Mouse (Mus musculus): ENCODE measurements around the gene Macf1. TPM values are rescaled to one million over a fixed set of nuclear protein-coding genes. Genes with fewer than 3 reads are reported as not detected.
"Not testable (repeated sequence)": the region's sequence is repeated elsewhere in the genome, so short reads cannot be mapped to it uniquely, and the experiment has no call there.

Gene Macf1
- polyA plus RNA-seq, 1 experiment from 2014 or later = 57.3 TPM

- not testable (repeated sequence) for H3K4me3 ChIP-seq; H3K27me3 ChIP-seq; H3K9ac ChIP-seq; H3K36me3 ChIP-seq; H3K27ac ChIP-seq; H3K4me2 ChIP-seq (replicated peaks); H3K4me1 ChIP-seq; H3K9me3 ChIP-seq; ATAC-seq (ENCODE audit: insufficient number of reproducible peaks, insufficient read depth, low FRiP score, low TSS enrichment)
- 95% methylated on average over 5 of the region's 6 CpGs for WGBS
These were observed 52.0 kb downstream of the Macf1 start for GRCm38 (mm10) chr4:123632116-123632515.

DNA sequence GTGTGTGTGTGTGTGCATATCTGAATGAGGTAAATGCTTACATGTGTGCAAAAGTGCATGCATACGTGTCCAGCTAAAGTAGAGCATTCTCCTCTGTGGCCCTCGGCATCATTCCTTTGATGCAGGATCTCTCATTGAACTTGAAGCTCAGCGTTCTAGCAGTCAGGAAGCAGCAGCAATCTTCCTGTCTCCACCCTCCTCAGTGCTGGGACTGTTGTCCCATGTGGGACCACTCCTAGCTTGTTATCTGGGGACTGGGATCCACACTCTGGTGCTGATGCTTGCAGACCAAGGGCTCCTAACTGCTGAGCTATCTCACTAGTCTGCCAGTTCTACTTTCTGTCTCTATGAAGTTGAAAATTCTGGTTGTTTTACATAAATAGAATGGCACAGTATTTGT lies 52.5 kb downstream of the Macf1 start:
- Histone ChIP-seq H3K4me1 (0 out of 2 replicates have a peak, but pooled peaks cover 2% of the 10 kb centered on the region), H3K27me3 (no peaks in the 10 kb centered on the region), H3K4me3 (no peak overlapping the region), H3K9ac (no peak overlapping the region), H3K27ac (no peak overlapping the region), H3K4me2 (replicated peaks) (no peak overlapping the region), H3K36me3 (no peaks in the 10 kb centered on the region), H3K9me3 (no peaks in the 10 kb centered on the region)
- no peak for ATAC-seq (ENCODE audit: insufficient number of reproducible peaks, insufficient read depth, low FRiP score, low TSS enrichment)
- 74% methylated on average over 3 of the region's 3 CpGs for WGBS

- no peak overlapping the region for H3K9ac ChIP-seq
- no peaks in the 10 kb centered on the region for H3K9me3 ChIP-seq
- 76% methylated on average over 5 of the region's 5 CpGs for whole genome bisulfite sequencing
- H3K4me3 ChIP-seq = no peak overlapping the region
- H3K27me3 ChIP-seq = no peaks in the 10 kb centered on the region
- ATAC-seq (ENCODE audit: insufficient number of reproducible peaks, insufficient read depth, low FRiP score, low TSS enrichment) = no peak
- H3K27ac ChIP-seq = no peak overlapping the region
- H3K4me1 ChIP-seq = peaks cover 6% of the 10 kb centered on the region; the same call in 1 of the 2 replicates
- H3K4me2 ChIP-seq (replicated peaks) = no peak overlapping the region
- no peaks in the 10 kb centered on the region for H3K36me3 ChIP-seq
These were observed 56.5 kb downstream of the Macf1 start for GRCm38 (mm10) chr4:123627683-123628082.

- Histone ChIP-seq H3K4me1 (peaks cover 6% of the 10 kb centered on the region; the same call in 1 of the 2 replicates), H3K36me3 (no peaks in the 10 kb centered on the region), H3K27me3 (no peaks in the 10 kb centered on the region), H3K4me2 (replicated peaks) (no peak overlapping the region), H3K9ac (no peak overlapping the region), H3K4me3 (no peak overlapping the region), H3K27ac (no peak overlapping the region), H3K9me3 (no peaks in the 10 kb centered on the region)
- WGBS = 77% methylated on average over 6 of the region's 6 CpGs
- no peak for ATAC-seq (ENCODE audit: insufficient number of reproducible peaks, insufficient read depth, low FRiP score, low TSS enrichment)
These were observed 58.7 kb downstream of the Macf1 start for GRCm38 (mm10) chr4:123625332-123626072.

DNA sequence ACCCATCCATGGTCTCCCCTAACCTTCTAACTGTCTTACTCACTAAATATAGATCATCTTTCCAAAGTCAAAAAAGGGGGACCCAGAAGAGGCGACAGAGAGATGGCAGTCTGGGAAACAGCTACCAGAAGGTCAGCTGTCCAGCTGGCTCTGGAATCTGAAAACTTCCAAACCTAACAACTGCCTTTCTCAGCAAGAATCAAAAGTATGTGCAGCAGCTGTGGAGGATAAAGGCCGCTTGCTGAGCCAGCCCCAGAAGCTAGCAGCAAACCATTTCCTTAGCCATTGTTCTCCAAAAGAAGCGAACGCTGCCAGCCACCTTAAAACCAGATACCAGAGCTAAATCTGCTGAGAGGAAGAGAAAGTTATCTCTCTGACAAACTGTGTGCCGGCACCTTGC lies 59.7 kb downstream of the Macf1 start:
- no peak overlapping the region for H3K9ac ChIP-seq
- no peaks in the 10 kb centered on the region for H3K27me3 ChIP-seq
- no peak overlapping the region for H3K4me3 ChIP-seq
- ATAC-seq (ENCODE audit: insufficient number of reproducible peaks, insufficient read depth, low FRiP score, low TSS enrichment) = no peak
- H3K36me3 ChIP-seq = no peaks in the 10 kb centered on the region
- H3K27ac ChIP-seq = 0 out of 2 replicates have a peak overlapping the region, but pooled peaks have one; percentile 12
- peaks cover 6% of the 10 kb centered on the region; the same call in 1 of the 2 replicates for H3K4me1 ChIP-seq
- H3K4me2 ChIP-seq (replicated peaks) = no peak overlapping the region
- WGBS = 21% methylated on average over 5 of the region's 5 CpGs
- H3K9me3 ChIP-seq = no peaks in the 10 kb centered on the region

DNA sequence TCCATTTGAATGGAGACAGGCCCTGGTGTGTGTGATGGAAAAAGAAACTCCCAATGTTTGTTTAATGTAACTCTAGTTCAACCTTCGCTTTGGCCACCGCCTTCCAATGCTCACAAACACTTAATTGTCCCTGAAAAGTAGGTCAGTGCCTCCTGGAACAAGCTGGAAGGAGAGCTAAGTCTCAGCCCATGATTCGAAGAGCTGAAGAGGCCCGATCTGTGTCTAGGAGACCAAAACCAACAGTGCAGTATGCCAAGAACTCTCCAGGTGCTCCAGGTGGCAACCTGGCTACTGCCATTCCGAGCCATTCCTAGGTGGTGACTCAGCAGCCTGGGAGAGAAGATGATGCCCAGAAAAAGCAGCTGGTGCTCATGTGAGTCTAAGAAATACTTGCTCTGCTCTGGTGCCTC lies 60.4 kb downstream of the Macf1 start:
- H3K27me3 ChIP-seq = no peaks in the 10 kb centered on the region
- 79% methylated on average over 5 of the region's 5 CpGs for WGBS
- no peaks in the 10 kb centered on the region for H3K36me3 ChIP-seq
- no peak for ATAC-seq (ENCODE audit: insufficient number of reproducible peaks, insufficient read depth, low FRiP score, low TSS enrichment)
- no peak overlapping the region for H3K4me3 ChIP-seq
- no peak overlapping the region for H3K4me2 ChIP-seq (replicated peaks)
- peaks cover 6% of the 10 kb centered on the region; the same call in 1 of the 2 replicates for H3K4me1 ChIP-seq
- no peak overlapping the region for H3K9ac ChIP-seq
- no peak overlapping the region for H3K27ac ChIP-seq
- no peaks in the 10 kb centered on the region for H3K9me3 ChIP-seq

DNA sequence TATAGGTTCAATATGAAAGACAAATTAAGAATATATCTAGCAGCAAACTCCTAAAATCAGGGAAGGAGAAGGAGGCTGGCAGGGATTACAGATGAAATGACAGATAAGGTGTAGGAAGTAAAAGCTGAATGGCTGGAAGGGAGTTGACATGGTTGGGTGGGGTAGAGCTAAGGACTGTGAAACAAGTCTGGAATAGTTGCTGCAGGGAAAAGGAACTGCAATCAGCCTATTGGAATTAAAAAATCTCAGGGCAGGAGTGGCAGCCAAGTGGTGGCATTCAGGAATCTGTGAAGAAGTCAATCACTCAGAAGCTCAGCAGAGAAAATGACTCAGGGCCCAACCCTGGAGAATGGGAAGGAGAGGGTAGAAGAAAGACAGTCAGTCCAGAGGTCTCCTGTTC lies 62.4 kb downstream of the Macf1 start:
- Histone ChIP-seq H3K27me3 (no peaks in the 10 kb centered on the region), H3K27ac (no peak overlapping the region), H3K36me3 (no peaks in the 10 kb centered on the region), H3K4me3 (no peak overlapping the region), H3K9me3 (no peaks in the 10 kb centered on the region), H3K4me2 (replicated peaks) (no peak overlapping the region), H3K4me1 (peaks cover 18% of the 10 kb centered on the region; the same call in 1 of the 2 replicates), H3K9ac (no peak overlapping the region)
- no peak for ATAC-seq (ENCODE audit: insufficient number of reproducible peaks, insufficient read depth, low FRiP score, low TSS enrichment)

GRCm38 (mm10) chr4:123617727-123618389 lies 66.3 kb downstream of the Macf1 start:
- Histone ChIP-seq H3K9ac (no peak overlapping the region), H3K36me3 (no peaks in the 10 kb centered on the region), H3K27me3 (no peaks in the 10 kb centered on the region), H3K4me3 (no peak overlapping the region), H3K4me1 (peaks cover 25% of the 10 kb centered on the region), H3K4me2 (replicated peaks) (no peak overlapping the region), H3K9me3 (no peaks in the 10 kb centered on the region), H3K27ac (peak overlapping the region; percentile 63; the same call in 1 of the 2 replicates)
- no peak for ATAC-seq (ENCODE audit: insufficient number of reproducible peaks, insufficient read depth, low FRiP score, low TSS enrichment)
- WGBS = 36% methylated on average over 5 of the region's 5 CpGs

DNA sequence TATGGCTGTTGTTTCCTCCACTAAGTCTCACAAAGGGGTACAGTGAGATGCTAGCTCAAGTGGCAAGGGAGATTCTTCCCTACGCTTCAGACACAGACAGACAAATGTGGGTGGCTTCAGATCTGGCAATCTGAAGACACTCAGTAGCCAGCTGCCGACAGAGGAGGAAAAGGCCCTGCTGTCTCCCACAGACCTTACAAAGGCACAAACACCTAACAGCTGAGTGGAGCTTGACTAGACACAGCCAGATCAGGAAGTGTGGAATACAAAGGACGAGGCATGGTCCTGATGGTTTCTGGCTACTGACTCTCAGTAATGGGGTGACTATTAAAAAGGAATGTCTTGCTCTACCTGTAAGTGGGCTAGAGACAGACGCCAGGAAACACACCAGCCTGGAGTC lies 67.2 kb downstream of the Macf1 start:
- Histone ChIP-seq H3K27me3 (no peaks in the 10 kb centered on the region), H3K4me3 (no peak overlapping the region), H3K4me1 (peaks cover 25% of the 10 kb centered on the region), H3K9ac (no peak overlapping the region), H3K4me2 (replicated peaks) (no peak overlapping the region), H3K36me3 (no peaks in the 10 kb centered on the region), H3K9me3 (no peaks in the 10 kb centered on the region), H3K27ac (no peak overlapping the region)
- WGBS = 51% methylated on average over 4 of the region's 4 CpGs
- no peak for ATAC-seq (ENCODE audit: insufficient number of reproducible peaks, insufficient read depth, low FRiP score, low TSS enrichment)

DNA sequence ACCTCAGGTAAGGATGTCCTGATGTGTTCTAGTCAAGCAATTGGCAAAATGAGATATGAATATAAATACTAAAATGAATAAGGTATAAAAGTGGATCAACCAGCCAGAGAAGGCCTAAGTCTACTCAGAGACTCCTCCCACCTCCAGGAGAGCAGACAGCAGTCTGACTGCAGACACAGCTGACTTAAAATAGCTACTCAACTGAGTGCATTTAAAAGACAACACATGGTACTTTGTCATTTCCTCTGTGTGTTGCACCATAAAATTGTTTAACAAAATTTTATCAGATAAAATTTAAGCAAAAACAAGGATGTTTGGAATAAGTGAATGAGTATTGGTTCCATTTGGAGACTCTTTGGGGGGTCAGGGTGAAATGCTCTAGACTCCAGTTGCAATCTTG lies 67.7 kb downstream of the Macf1 start:
- Histone ChIP-seq H3K27ac (no peak overlapping the region), H3K9ac (no peak overlapping the region), H3K36me3 (no peaks in the 10 kb centered on the region), H3K4me2 (replicated peaks) (no peak overlapping the region), H3K27me3 (no peaks in the 10 kb centered on the region), H3K9me3 (no peaks in the 10 kb centered on the region), H3K4me3 (no peak overlapping the region), H3K4me1 (peaks cover 25% of the 10 kb centered on the region)
- no peak for ATAC-seq (ENCODE audit: insufficient number of reproducible peaks, insufficient read depth, low FRiP score, low TSS enrichment)

DNA sequence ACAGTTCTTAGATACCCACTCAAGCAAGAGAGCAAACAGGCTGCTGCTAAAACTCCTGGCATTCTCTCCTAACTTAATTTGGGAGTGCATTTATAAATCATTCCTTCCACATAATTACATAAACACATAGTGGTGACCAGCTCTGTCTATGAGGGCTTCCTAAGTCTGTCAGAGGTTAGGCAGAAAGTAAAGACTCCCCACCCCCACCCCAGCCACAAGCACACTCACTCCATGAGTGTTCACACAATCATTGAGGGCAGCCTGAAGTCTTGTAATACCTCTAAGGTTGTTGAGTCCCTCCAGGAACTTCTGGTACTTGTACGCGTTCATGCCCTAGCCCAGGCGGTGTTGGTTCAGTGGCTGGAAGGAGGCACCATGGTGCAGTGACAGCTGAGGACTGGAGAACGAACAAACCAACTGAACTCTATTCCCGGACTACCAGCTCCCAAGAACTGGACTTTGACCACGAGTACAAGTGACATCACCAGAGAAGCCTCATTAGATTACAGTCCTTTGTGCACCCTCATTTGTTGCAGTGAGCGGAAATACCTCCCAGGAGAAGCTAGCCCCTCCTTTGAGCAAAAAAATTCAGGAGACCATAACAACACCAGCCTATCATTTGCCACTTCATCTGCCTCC lies 70.7 kb downstream of the Macf1 start:
- Histone ChIP-seq H3K4me3 (no peak overlapping the region), H3K9me3 (no peaks in the 10 kb centered on the region), H3K27me3 (no peaks in the 10 kb centered on the region), H3K4me2 (replicated peaks) (no peak overlapping the region), H3K36me3 (no peaks in the 10 kb centered on the region), H3K9ac (no peak overlapping the region), H3K27ac (no peak overlapping the region), H3K4me1 (peaks cover 24% of the 10 kb centered on the region)
- WGBS = 71% methylated on average over 7 of the region's 7 CpGs
- ATAC-seq (ENCODE audit: insufficient number of reproducible peaks, insufficient read depth, low FRiP score, low TSS enrichment) = no peak

- no peak for ATAC-seq (ENCODE audit: insufficient number of reproducible peaks, insufficient read depth, low FRiP score, low TSS enrichment)
- no peaks in the 10 kb centered on the region for H3K9me3 ChIP-seq
- H3K4me3 ChIP-seq = no peak overlapping the region
- 89% methylated on average over 1 of the region's 1 CpGs for WGBS
- H3K4me1 ChIP-seq = peaks cover 14% of the 10 kb centered on the region
- H3K36me3 ChIP-seq = no peaks in the 10 kb centered on the region
- no peak overlapping the region for H3K4me2 ChIP-seq (replicated peaks)
- H3K27me3 ChIP-seq = no peaks in the 10 kb centered on the region
- H3K27ac ChIP-seq = no peak overlapping the region
- H3K9ac ChIP-seq = no peak overlapping the region
These were observed 72.2 kb downstream of the Macf1 start for GRCm38 (mm10) chr4:123611940-123612339.

All from embryonic facial prominence, embryonic 12.5 days (tissue).